Mouse (Mus musculus): ENCODE data around the gene Atg14.
A peak's percentile ranks its signal among the peaks of the same experiment; 100 is the strongest.
"Not testable (repeated sequence)": the region's sequence is repeated elsewhere in the genome, so short reads cannot be mapped to it uniquely, and the experiment has no call there.

Atg14 gene

GRCm38 (mm10) chr14:47570549-47570948 lies at the start of gene Atg14:
Gene Atg14 (minus strand): TSS chr14:47570649.
- DNase-seq (ENCODE audit: low spot score in 2 of 2), result not testable (repeated sequence)

- peak in 1 of 2 experiments; percentile 24 for DNase-seq (ENCODE audit: low spot score in 2 of 2)
These were observed 48.4 kb upstream of the Atg14 start for GRCm38 (mm10) chr14:47618891-47619290.

GRCm38 (mm10) chr14:47613254-47613653 lies 42.8 kb upstream of the Atg14 start:
- DNase-seq (ENCODE audit: low spot score in 2 of 2), result no peak

- peak; percentile 35 to 73 for DNase-seq (ENCODE audit: low spot score in 2 of 2)
These were observed 27.5 kb upstream of the Atg14 start for GRCm38 (mm10) chr14:47597942-47598388.

- DNase-seq (ENCODE audit: low spot score in 2 of 2), result no peak
These were observed 24.1 kb upstream of the Atg14 start for GRCm38 (mm10) chr14:47594426-47595103.

GRCm38 (mm10) chr14:47590391-47590975 lies 20.0 kb upstream of the Atg14 start:
- DNase-seq (ENCODE audit: low spot score in 2 of 2), result no peak

- DNase-seq (ENCODE audit: low spot score in 2 of 2), result no peak
These were observed 19.0 kb upstream of the Atg14 start for GRCm38 (mm10) chr14:47589444-47589843.

- no peak for DNase-seq (ENCODE audit: low spot score in 2 of 2)
These were observed 13.9 kb upstream of the Atg14 start for GRCm38 (mm10) chr14:47584346-47584745.

GRCm38 (mm10) chr14:47581681-47582080 lies 11.2 kb upstream of the Atg14 start:
- no peak for DNase-seq (ENCODE audit: low spot score in 2 of 2)

GRCm38 (mm10) chr14:47581280-47581679 lies 10.8 kb upstream of the Atg14 start:
- DNase-seq (ENCODE audit: low spot score in 2 of 2), result no peak

GRCm38 (mm10) chr14:47578086-47578485 lies 7.6 kb upstream of the Atg14 start:
- DNase-seq (ENCODE audit: low spot score in 2 of 2), result no peak

- DNase-seq (ENCODE audit: low spot score in 2 of 2), result no peak
These were observed 6.2 kb upstream of the Atg14 start for GRCm38 (mm10) chr14:47576687-47577086.

- DNase-seq (ENCODE audit: low spot score in 2 of 2), result no peak
These were observed 4.3 kb upstream of the Atg14 start for GRCm38 (mm10) chr14:47574721-47575120.

- no peak for DNase-seq (ENCODE audit: low spot score in 2 of 2)
These were observed 2.3 kb upstream of the Atg14 start for GRCm38 (mm10) chr14:47572707-47573106.

GRCm38 (mm10) chr14:47567962-47568652 lies 2.3 kb downstream of the Atg14 start:
- peak; percentile 82 to 94 for DNase-seq (ENCODE audit: low spot score in 2 of 2)

GRCm38 (mm10) chr14:47563106-47563505 lies 7.3 kb downstream of the Atg14 start:
- no peak for DNase-seq (ENCODE audit: low spot score in 2 of 2)

GRCm38 (mm10) chr14:47562530-47562929 lies 7.9 kb downstream of the Atg14 start:
- DNase-seq (ENCODE audit: low spot score in 2 of 2), result no peak

GRCm38 (mm10) chr14:47560714-47561113 lies 9.7 kb downstream of the Atg14 start:
- DNase-seq (ENCODE audit: low spot score in 2 of 2), result no peak

- DNase-seq (ENCODE audit: low spot score in 2 of 2), result no peak
These were observed 15.2 kb downstream of the Atg14 start for GRCm38 (mm10) chr14:47555225-47555624.

- no peak for DNase-seq (ENCODE audit: low spot score in 2 of 2)
These were observed 16.2 kb downstream of the Atg14 start for GRCm38 (mm10) chr14:47554236-47554635.

- no peak for DNase-seq (ENCODE audit: low spot score in 2 of 2)
These were observed 17.1 kb downstream of the Atg14 start for GRCm38 (mm10) chr14:47553380-47553779.

- DNase-seq (ENCODE audit: low spot score in 2 of 2), result no peak
These were observed 18.8 kb downstream of the Atg14 start for GRCm38 (mm10) chr14:47551668-47552067.

GRCm38 (mm10) chr14:47544877-47545276 lies 25.6 kb downstream of the Atg14 start:
- DNase-seq (ENCODE audit: low spot score in 2 of 2), result no peak
